Mouse (Mus musculus) ovary, postnatal 36 days (tissue): ENCODE measurements at regions not wholly inside any gene's neighbourhood (a gene's known extent, or its start where the extent isn't known, plus 50 kb on each side); places are given as distances from the start of the nearest gene placed in this dataset.

ENCODE experiments used
- DNase-seq: peaks from one replicate; pipeline ENCODE4 v3.0.0; 2022; ENCODE audit warnings: low spot score, mixed read lengths

DNA sequence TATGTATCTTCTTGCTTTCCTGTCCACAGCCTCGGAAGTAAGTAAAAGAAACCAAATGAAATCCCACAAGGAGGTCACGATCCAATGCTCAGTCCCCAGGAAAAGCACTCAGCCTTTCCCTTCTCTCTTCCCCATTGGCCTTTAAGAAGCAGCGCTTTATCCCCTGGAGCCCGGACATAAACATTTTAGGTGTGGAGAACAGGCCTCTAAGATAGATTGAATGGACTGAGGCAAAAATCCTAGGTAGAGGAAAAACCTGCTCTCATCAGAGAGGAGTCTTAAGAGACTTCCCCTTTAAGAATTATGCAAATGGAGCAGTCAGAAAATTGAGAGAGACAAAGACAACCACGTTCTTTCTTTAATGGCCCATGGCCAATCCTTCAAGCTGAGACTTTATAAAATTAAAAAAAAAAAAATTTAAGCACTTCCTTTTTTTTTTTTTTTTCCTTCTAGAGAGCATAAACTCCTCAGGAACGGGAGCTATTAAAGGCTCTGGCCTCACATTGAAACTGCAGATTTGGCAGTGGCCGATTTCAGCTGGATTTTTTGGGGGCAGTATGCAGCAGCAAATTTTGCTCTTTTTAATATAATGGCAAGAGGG is 1020.5 kb downstream of the 9330182O14Rik start:
- DNase-seq, result no peak

DNA sequence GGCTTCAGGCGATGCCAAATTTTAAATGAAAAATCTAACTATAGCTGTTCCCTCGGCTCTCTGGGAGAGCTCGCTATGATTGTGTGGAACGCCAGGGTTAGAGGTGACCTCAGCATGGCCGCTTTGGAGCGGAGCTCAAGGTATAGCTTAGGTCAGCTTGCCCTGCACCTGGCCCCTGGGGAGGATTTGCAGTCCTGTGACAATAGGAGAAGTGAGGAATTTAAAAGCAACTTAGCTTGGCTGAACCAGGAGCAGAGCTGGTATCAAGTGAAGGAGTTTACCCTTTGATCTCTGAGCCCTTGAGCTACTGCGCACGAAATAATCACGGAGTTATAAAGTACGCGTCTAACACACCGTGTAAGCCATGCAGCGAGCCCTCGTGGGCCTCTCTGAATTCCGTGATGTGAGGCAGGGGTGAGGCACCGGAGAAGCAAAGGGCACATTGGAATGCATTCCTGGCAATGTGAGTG is 1021.0 kb downstream of the 9330182O14Rik start:
- peak; percentile 13 for DNase-seq

GRCm38 (mm10) chr15:41157802-41158201 is 1023.6 kb downstream of the 9330182O14Rik start:
- no peak for DNase-seq

- no peak for DNase-seq
These were observed 1028.1 kb downstream of the 9330182O14Rik start for GRCm38 (mm10) chr15:41162268-41162667.

DNA sequence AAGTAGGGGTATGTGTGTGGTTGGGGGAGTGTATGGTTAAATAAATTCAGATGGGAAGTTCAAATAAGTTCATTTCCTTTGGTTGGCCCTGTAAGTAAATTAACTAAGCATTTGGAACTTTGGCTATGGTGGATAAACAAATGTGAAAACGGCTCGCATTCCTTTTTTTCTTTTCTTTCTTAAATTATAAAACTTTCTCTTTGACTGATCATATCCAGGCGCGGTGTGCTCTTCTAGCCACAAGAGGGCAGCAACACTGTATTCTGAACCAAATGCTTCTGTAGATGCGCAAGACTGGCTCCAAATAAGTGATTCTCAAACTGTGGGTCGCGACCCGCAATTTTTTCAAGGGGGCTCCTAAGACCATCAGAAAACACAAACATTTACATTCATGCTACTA is 1028.6 kb downstream of the 9330182O14Rik start:
- peak; percentile 16 for DNase-seq

DNA sequence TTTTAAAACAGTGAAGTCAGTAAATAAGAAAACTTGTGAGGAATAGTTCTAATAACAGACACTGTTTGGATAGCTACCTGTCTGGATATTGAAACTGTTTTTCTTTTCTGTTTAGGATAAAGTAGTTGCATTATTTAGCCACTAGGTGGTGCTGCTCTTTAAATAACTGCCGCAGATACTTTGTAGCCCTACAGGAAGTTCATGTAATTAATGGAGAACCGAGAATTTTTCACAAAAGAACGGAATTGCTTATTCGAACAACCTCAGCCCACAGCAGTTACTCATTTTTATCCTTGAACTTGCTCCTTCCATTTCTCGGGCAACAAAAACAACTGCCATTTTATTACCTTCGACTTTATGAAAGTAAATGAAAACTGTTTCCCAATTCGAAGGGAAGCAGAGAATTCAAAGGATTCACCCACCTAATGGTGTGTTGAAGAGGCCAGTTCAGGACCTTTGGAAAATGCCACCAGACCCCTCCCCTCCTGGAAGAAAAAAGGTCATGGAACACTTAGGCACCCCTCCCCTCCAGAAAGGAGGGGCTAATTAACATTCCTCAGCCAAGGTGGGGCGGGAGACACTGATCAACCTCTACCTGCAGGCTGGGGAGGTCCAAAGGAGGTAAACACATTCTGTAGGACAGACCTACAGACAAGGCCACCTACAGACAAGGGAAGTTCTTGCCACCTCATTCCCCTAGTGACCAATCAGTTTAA is 1029.6 kb downstream of the 9330182O14Rik start:
- no peak for DNase-seq

GRCm38 (mm10) chr15:41165534-41165933 is 1031.4 kb downstream of the 9330182O14Rik start:
- DNase-seq, result peak; percentile 4

GRCm38 (mm10) chr15:41190792-41191191 is 1056.6 kb downstream of the 9330182O14Rik start:
- no peak for DNase-seq

- DNase-seq, result no peak
These were observed 1059.1 kb downstream of the 9330182O14Rik start for GRCm38 (mm10) chr15:41193240-41193639.

GRCm38 (mm10) chr15:41223801-41224200 is 1089.6 kb downstream of the 9330182O14Rik start:
- no peak for DNase-seq

- no peak for DNase-seq
These were observed 1098.4 kb downstream of the 9330182O14Rik start for GRCm38 (mm10) chr15:41232406-41233060.
